Mouse (Mus musculus) hindbrain, embryonic 11.5 days (tissue): ENCODE measurements at regions not wholly inside any gene's neighbourhood (a gene's known extent, or its start where the extent isn't known, plus 50 kb on each side); places are given as distances from the start of the nearest gene placed in this dataset.

Source experiments
- ATAC-seq: fragments of 200-750 bp; cut with Nextera tagmentation; 2 replicates; pipeline ENCODE4 v1.8.0; 2017; ENCODE audit warnings: mild to moderate bottlenecking, moderate TSS enrichment, moderate library complexity; ENCODE audit not compliant: low FRiP score
- DNase-seq: peaks from one replicate; pipeline ENCODE4 v3.0.0-alpha.2; 2015; ENCODE audit warnings: low spot score
- H3K27ac ChIP-seq: fragments of 300-500 bp; sonication (generic); 2 replicates; pipeline ENCODE4 v1.5.1; 2014; ENCODE audit warnings: mild to moderate bottlenecking, low read depth, low read length
- H3K27me3 ChIP-seq: fragments of 300-500 bp; sonication (generic); 2 replicates; pipeline ENCODE4 v1.6.1; 2014; ENCODE audit warnings: mild to moderate bottlenecking, low read length, moderate library complexity, mixed read lengths; ENCODE audit not compliant: control insufficient read depth, insufficient read depth
- H3K36me3 ChIP-seq: fragments of 300-500 bp; sonication (generic); 2 replicates; pipeline ENCODE4 v1.6.1; 2014; ENCODE audit warnings: mild to moderate bottlenecking, low read length, moderate library complexity, mixed read lengths; ENCODE audit not compliant: control insufficient read depth, insufficient read depth
- H3K4me1 ChIP-seq: fragments of 300-500 bp; sonication (generic); replicated peaks from 2 replicates; pipeline ENCODE4 v1.6.1; 2014; ENCODE audit warnings: low read length, mixed read lengths; ENCODE audit not compliant: control insufficient read depth, insufficient read depth
- H3K4me2 ChIP-seq: fragments of 300-500 bp; sonication (generic); replicated peaks from 2 replicates; pipeline ENCODE4 v1.6.1; 2014; ENCODE audit warnings: mild to moderate bottlenecking, low read depth, low read length
- H3K4me3 ChIP-seq: fragments of 300-500 bp; sonication (generic); 2 replicates; pipeline ENCODE4 v1.5.1; 2014; ENCODE audit warnings: low read depth, low read length
- H3K9ac ChIP-seq: fragments of 300-500 bp; sonication (generic); 2 replicates; pipeline ENCODE4 v1.6.1; 2014; ENCODE audit warnings: low read depth, low read length
- H3K9me3 ChIP-seq: fragments of 300-500 bp; sonication (generic); 2 replicates; pipeline ENCODE4 v1.6.1; 2016; ENCODE audit warnings: low read length; ENCODE audit not compliant: control insufficient read depth
- WGBS: fragments of 180-500 bp; shearing (Covaris S2); extraction: QIAGEN DNeasy Blood & Tissue Kit; methylation state at CpG from one replicate; pipeline ENCODE4 v1.1.7; 2014; 5-methylcytosine and 5-hydroxymethylcytosine counted together

DNA sequence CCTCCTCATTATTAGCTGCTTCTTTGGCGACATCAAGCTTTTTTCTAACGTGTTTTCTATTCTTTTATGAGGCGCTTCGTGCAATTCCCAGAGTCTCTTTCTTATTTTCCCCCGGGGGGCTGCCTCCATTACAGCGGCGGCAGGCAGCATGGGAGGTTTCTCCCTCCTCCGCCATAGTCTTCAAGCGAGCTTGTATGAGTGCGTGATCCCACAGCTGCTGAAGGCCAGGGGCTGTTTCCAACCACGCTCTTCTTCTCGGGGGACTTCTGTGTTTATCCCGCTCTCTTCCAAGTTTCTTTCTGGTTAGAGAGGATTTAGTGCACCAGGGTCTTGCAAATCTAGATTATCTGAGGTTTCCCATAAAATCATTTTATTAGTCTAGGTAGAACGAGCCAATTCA lies 77.9 kb upstream of the Lsm14a start:
- no peak overlapping the region for H3K9ac ChIP-seq
- no peaks in the 10 kb centered on the region for H3K36me3 ChIP-seq
- ATAC-seq (no peak), DNase-seq (no peak)
- H3K4me1 ChIP-seq: no peaks in the 10 kb centered on the region
- 48% methylated on average over 14 of the region's 14 CpGs for WGBS
- H3K27me3 ChIP-seq: no peaks in the 10 kb centered on the region
- no peak overlapping the region for H3K4me3 ChIP-seq
- no peaks in the 10 kb centered on the region for H3K9me3 ChIP-seq
- no peak overlapping the region for H3K27ac ChIP-seq
- H3K4me2 ChIP-seq: no peak overlapping the region

DNA sequence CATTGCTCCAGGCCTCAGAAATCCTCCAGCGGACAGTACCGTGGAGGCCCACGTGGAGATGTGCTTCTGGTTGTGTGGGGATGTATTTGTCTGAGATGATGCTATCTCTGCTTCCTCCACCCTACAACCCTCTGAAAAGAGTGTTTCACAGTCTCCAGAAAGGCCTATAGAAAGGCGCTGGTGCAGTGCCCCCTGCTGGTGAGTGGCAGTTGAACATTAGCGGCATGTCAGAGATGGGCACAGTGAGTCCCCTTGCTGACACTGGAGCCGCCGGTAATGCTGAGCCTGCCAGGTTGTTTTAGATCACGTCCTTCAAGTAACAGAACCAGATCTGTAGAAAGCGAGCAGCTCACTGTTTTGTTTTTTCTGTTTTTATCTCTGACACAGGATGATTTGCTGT lies 69.0 kb upstream of the Lsm14a start:
- DNase-seq (peak; percentile 59), ATAC-seq (no peak)
- WGBS: 57% methylated on average over 9 of the region's 9 CpGs
- H3K9me3 ChIP-seq: no peaks in the 10 kb centered on the region
- no peaks in the 10 kb centered on the region for H3K36me3 ChIP-seq
- no peak overlapping the region for H3K4me2 ChIP-seq
- H3K4me3 ChIP-seq: no peak overlapping the region
- H3K27me3 ChIP-seq: no peaks in the 10 kb centered on the region
- H3K9ac ChIP-seq: no peak overlapping the region
- no peaks in the 10 kb centered on the region for H3K4me1 ChIP-seq
- no peak overlapping the region for H3K27ac ChIP-seq

DNA sequence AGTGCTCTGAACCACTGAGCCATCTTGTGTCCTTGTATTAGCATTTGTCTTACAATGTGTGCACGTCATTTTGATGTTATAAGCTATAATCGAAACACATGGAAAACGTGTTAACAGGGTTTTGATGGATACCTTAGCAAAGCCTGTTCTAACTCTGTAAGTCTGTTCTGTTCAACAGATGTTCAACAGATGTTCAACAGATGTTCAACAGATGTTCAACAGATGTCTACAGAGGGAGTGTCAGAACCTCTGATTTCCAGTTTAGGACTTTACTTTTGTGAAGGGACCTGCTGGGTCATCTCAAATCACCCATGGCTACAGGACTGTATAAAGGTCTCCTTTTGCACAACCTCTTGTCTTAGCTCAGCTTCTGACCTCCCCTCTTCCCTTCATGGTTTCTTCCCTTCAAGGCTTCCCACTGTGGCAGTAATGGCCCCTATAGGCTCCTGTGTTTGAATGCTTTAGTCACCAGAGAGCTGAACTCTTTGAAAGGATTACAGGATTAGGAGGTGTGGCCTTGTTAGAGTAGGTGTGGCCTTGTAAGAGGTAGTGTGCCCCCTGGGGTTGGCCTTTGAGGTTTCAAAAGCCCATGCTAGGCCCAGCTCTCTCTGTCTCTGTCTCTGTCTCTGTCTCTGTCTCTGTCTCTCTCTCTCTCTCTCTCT lies 66.8 kb upstream of the Lsm14a start:
- ATAC-seq (no peak), DNase-seq (no peak)
- Histone ChIP-seq H3K4me2 (no peak overlapping the region), H3K27ac (no peak overlapping the region), H3K9me3 (no peaks in the 10 kb centered on the region), H3K27me3 (no peaks in the 10 kb centered on the region), H3K36me3 (no peaks in the 10 kb centered on the region), H3K4me1 (no peaks in the 10 kb centered on the region), H3K9ac (no peak overlapping the region), H3K4me3 (no peak overlapping the region)
- 81% methylated on average over 3 of the region's 3 CpGs for WGBS

DNA sequence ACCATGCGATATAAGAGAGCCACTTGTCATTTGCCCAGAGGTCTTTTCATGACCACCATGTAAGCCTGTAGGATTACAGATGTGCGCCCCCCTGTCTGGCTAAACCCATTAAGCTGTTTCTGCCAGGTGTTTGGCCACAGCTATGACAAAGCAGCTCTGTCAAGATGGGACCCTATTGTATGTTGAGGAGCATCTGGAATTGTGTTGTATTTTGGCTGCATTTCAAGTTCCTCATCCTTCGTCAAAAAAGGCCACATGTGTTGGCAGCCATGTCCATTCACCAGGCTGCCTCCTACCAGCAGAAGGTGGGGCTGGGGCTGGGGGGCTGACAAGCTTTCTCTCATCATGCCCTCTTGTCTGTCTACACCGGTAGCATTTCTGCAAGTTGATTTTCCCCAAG lies 65.7 kb upstream of the Lsm14a start:
- no peaks in the 10 kb centered on the region for H3K4me1 ChIP-seq
- ATAC-seq (no peak), DNase-seq (no peak)
- no peaks in the 10 kb centered on the region for H3K9me3 ChIP-seq
- no peak overlapping the region for H3K9ac ChIP-seq
- no peaks in the 10 kb centered on the region for H3K36me3 ChIP-seq
- H3K27ac ChIP-seq: no peak overlapping the region
- H3K4me2 ChIP-seq: no peak overlapping the region
- no peak overlapping the region for H3K4me3 ChIP-seq
- H3K27me3 ChIP-seq: no peaks in the 10 kb centered on the region
- WGBS: 89% methylated on average over 4 of the region's 4 CpGs

DNA sequence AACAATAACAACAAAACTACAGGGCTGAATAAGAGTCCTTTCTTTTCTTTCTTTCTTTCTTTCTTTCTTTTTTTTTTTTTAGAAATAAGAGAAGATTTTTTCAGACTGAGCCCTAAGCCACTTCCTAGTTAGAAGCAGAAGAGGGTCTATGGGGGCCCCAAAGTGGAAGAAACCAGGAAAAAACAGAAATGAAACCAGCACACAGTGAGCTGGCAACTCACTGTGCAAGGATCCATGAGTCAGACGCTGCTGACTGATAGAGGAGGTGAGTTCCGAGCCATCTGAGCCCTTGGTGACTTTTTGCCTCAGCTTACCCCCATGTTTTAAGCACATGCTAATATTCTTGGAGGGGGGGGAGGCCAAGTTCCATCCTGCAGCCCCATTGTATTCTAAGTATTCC lies 55.2 kb upstream of the Lsm14a start:
- no peak overlapping the region for H3K9ac ChIP-seq
- H3K36me3 ChIP-seq: no peaks in the 10 kb centered on the region
- H3K4me1 ChIP-seq: no peaks in the 10 kb centered on the region
- no peak overlapping the region for H3K4me2 ChIP-seq
- no peaks in the 10 kb centered on the region for H3K27me3 ChIP-seq
- no peak for DNase-seq
- 91% methylated on average over 2 of the region's 2 CpGs for WGBS
- H3K4me3 ChIP-seq: no peak overlapping the region
- H3K27ac ChIP-seq: no peak overlapping the region
- no peaks in the 10 kb centered on the region for H3K9me3 ChIP-seq
- ATAC-seq: no peak

DNA sequence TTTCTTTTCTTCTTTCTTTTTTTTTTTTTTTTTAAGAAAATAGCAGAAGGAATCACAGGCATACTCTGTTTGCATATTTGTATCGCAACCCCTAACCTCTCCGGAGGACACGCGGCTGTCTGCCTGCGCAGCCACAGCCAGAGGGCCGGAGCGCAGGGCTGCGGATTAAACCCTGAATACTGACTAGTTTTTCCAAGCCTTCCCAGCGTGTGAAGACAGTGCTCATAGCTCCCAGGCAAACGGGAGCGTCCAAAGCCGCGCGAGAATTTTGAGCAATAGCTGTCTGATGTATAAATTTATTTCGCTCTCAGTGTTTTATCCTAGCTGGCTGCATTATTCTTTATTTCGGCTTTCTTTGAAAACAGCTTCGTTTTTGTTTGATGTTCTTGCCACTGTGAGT lies 51.1 kb upstream of the Lsm14a start:
- Histone ChIP-seq H3K36me3 (no peaks in the 10 kb centered on the region), H3K4me1 (no peaks in the 10 kb centered on the region), H3K9ac (no peak overlapping the region), H3K9me3 (no peaks in the 10 kb centered on the region), H3K27ac (no peak overlapping the region), H3K4me3 (no peak overlapping the region), H3K4me2 (no peak overlapping the region), H3K27me3 (no peaks in the 10 kb centered on the region)
- DNase-seq (peak; percentile 19), ATAC-seq (no peak)
- 44% methylated on average over 17 of the region's 17 CpGs for WGBS
